ENCODE assay signal across 16 mouse cellular contexts in the genomic region with DNA sequence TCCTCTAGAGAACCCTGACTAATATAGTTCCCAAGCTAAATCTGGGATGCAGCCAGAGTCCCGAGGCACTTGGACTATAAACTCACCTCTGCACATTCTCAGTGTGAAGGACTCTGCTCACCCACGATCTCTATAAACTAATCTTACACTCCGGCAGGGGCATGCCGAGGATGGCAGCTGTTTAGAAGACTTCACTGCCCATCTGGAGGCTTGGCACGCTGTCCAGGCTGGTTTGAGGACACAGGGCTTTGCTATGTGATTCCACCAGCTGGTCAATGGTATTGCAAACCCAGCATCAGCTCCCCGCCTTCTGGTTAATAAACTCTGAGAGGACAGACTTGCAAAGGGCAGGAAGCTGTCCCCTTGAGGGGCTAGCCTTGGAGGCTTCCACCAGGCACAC.
A peak's percentile ranks its signal among the peaks of the same experiment; 100 is the strongest.
DNase-seq lines count a peak whose midpoint lies in the region.
"Had no signal": no experiment of that assay in that cellular context is flagged by ENCODE, and none has a peak within 500 bp of the region (broad histone marks: within the 10 kb centered on the region; RNA-seq: fewer than 3 reads in every experiment).

No protein-coding gene starts in this region.

- intact Hi-C loops in left cerebral cortex, postnatal 4 days (cut with DNase I), result no loop called here

- peak; percentile 53 to 67 for DNase-seq in cerebellum, postnatal 14 days
- DNase-seq in cerebellum, postnatal 25 days, result no peak
- peak; percentile 81 for DNase-seq in left cerebral cortex, postnatal 4 days
- DNase-seq in left cerebral cortex, adult 11 months (ENCODE audit: low spot score), result no peak
- peak; percentile 11 for DNase-seq in right cerebral cortex, postnatal 14 days
- no peak for DNase-seq in right cerebral cortex, adult 2 months (ENCODE audit: low spot score in 2 of 2)
- no peak for DNase-seq in embryo, embryonic 11 days
- DNase-seq: adrenal gland, postnatal 10 days; adrenal gland, postnatal 36 days; B cell, adult 2 months; cerebellum, adult 11-12 months; cerebellum, adult 8-10 months; forebrain, postnatal 0 days; gastrocnemius, adult 2 months; gastrocnemius, postnatal 14 days; heart, adult 11 months had no signal

Comparison
In these comparisons a context has a peak if more than half of its experiments do, and no peak if none do; other contexts are left out.
1. DNase-seq: peak in cerebellum, postnatal 14 days (2 of 2), left cerebral cortex, postnatal 4 days (single experiment) and right cerebral cortex, postnatal 14 days (single experiment); none in cerebellum, postnatal 25 days (0 of 2), left cerebral cortex, adult 11 months (single experiment), right cerebral cortex, adult 2 months (0 of 2) and embryo, embryonic 11 days (single experiment).